Mouse (Mus musculus): ENCODE data around the gene Hdac4. TPM values are rescaled to one million over a fixed set of nuclear protein-coding genes. Genes with fewer than 3 reads are reported as not detected.

Hdac4 gene
- polyA plus RNA-seq, 1 experiment from 2014 or later = 16.3 TPM

DNA sequence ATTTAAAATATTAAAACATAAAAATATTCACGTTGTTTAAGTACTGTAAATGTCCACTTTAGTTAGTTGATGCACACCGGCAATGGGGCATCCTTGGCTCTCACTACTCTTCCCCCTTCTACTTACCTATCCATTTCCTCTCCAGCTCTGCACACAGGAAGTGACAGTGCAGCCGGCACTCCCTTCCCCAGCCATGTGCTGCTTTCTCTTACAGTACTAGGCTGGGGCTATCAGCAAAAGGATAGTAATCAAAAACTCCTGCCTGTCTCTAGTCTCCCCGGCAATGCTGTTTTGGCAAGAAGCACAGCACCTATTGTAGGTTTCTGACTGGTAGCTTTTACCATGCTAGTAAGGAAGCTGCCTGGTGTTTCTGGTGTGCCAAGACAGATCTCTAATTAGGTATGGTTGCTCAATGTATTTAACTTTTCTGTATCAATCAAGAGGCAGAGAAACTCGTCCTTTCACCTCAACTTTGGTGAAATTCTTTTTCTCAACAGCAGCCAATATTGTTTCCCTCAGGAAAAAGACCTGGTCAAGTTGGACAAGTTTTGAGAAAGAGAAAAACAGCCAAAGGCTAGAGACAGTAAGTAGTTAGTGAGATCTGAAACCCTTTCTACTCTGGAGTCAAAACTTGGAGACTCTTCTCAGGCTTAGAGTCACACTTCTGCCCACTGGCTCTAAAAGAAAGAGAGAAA lies 136.6 kb downstream of the Hdac4 start:
- Histone ChIP-seq H3K4me3 (ENCODE audit: low read depth, low read length) (no peak overlapping the region), H3K9me3 (ENCODE audit: low read length) (no peaks in the 10 kb centered on the region), H3K27ac (ENCODE audit: low read length) (no peak overlapping the region), H3K4me1 (ENCODE audit: insufficient read depth, low read depth, low read length) (peaks cover 10% of the 10 kb centered on the region; the same call in 1 of the 2 replicates), H3K9ac (replicated peaks; ENCODE audit: low read depth) (no peak overlapping the region), H3K36me3 (ENCODE audit: insufficient read depth, low read length) (no peaks in the 10 kb centered on the region), H3K27me3 (replicated peaks; ENCODE audit: insufficient read depth, low read length) (no peaks in the 10 kb centered on the region), H3K4me2 (replicated peaks; ENCODE audit: low read depth, low read length) (no peak overlapping the region)
- whole genome bisulfite sequencing = 76% methylated on average over 5 of the region's 5 CpGs
- TF ChIP-seq EP300 (IDR thresholded peaks at IDR 0.05) = no peak
- TF ChIP-seq CTCF (IDR thresholded peaks at IDR 0.05) = no peak
- DNase-seq (ENCODE audit: low spot score) = no peak
- no peak for ATAC-seq

DNA sequence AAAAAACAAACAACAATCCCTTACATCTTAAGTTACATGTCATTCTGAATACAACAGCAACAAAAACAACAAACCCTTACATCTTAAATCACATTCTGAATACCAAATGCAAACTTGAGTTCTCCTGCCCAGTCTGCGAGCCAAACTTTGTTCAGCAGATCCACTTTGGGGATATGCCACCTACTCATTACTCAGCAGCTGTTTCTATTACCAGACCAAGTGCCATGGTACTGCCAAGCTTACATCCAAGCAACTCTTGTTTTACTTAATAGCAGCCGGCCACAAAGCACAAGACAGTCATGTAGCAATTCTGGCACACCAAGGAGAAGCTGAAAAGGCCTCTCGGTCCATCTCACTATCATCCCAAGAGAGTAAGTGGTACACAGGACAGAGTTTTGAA lies 138.4 kb downstream of the Hdac4 start:
- no peaks in the 10 kb centered on the region for H3K9me3 ChIP-seq (ENCODE audit: low read length)
- H3K4me1 ChIP-seq (ENCODE audit: insufficient read depth, low read depth, low read length) = peaks cover 10% of the 10 kb centered on the region; the same call in 1 of the 2 replicates
- ATAC-seq (no peak), DNase-seq (ENCODE audit: low spot score) (no peak)
- no peak for TF ChIP-seq EP300 (IDR thresholded peaks at IDR 0.05)
- no peak for TF ChIP-seq CTCF (IDR thresholded peaks at IDR 0.05)
- no peak overlapping the region for H3K27ac ChIP-seq (ENCODE audit: low read length)
- 94% methylated on average over 3 of the region's 3 CpGs for WGBS
- H3K36me3 ChIP-seq (ENCODE audit: insufficient read depth, low read length) = no peaks in the 10 kb centered on the region
- H3K9ac ChIP-seq (replicated peaks; ENCODE audit: low read depth) = no peak overlapping the region
- H3K27me3 ChIP-seq (replicated peaks; ENCODE audit: insufficient read depth, low read length) = no peaks in the 10 kb centered on the region
- H3K4me3 ChIP-seq (ENCODE audit: low read depth, low read length) = no peak overlapping the region
- no peak overlapping the region for H3K4me2 ChIP-seq (replicated peaks; ENCODE audit: low read depth, low read length)

DNA sequence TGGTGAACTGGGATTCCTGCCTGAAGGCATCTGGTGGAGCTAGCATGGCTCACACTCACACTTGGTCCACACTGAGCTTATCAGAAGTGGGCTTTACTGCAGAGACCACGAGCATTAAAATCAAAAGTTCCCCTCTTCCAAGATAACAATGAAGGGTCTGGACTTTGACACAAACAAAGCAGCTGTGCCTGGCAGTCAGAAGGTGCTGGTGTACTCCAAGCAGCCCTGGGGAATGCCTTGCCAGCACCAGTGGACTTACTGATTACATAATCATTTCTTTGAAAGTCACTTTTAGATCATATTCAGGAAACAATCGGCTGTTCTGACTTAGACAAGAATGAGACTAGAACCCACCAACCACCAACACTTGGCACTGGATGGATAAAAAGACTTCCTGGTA lies 140.3 kb downstream of the Hdac4 start:
- 5% methylated on average over 2 of the region's 2 CpGs for WGBS
- DNase-seq (ENCODE audit: low spot score) = peak; percentile 32

DNA sequence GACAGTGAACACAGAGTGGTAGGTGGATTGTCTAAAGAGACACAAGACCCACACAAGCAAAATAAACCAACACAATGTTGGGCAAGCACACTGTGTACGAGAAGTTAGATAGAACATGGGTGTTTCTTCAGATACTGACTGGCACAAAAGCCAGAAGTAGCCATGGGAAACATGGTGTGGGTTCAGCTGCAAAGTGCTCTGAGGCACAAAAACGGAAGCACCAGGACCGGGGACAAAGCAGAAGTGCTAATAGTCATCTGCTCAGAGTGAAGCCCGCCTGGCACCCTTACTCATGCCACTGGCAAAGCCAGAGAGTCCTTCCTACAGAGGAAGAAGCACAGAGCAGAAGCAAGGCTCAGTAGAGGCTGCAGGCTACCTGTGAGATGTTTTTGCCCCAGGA lies 143.3 kb downstream of the Hdac4 start:
- 58% methylated on average over 4 of the region's 4 CpGs for WGBS
- no peak overlapping the region for H3K9ac ChIP-seq (replicated peaks; ENCODE audit: low read depth)
- DNase-seq (ENCODE audit: low spot score) = peak; percentile 43

More for the DNA sequence above, 140.3 kb downstream of the Hdac4 start:
- Histone ChIP-seq H3K27ac (ENCODE audit: low read length) (no peak overlapping the region), H3K4me1 (ENCODE audit: insufficient read depth, low read depth, low read length) (peaks cover 10% of the 10 kb centered on the region; the same call in 1 of the 2 replicates), H3K9me3 (ENCODE audit: low read length) (no peaks in the 10 kb centered on the region), H3K36me3 (ENCODE audit: insufficient read depth, low read length) (no peaks in the 10 kb centered on the region), H3K4me3 (ENCODE audit: low read depth, low read length) (no peak overlapping the region), H3K4me2 (replicated peaks; ENCODE audit: low read depth, low read length) (no peak overlapping the region), H3K9ac (replicated peaks; ENCODE audit: low read depth) (no peak overlapping the region), H3K27me3 (replicated peaks; ENCODE audit: insufficient read depth, low read length) (no peaks in the 10 kb centered on the region)
- no peak for ATAC-seq
- TF ChIP-seq EP300 (IDR thresholded peaks at IDR 0.05) (no peak), CTCF (IDR thresholded peaks at IDR 0.05) (no peak)

GRCm38 (mm10) chr1:92051489-92052062 lies 143.9 kb downstream of the Hdac4 start:
- Histone ChIP-seq H3K4me1 (ENCODE audit: insufficient read depth, low read depth, low read length) (peaks cover 10% of the 10 kb centered on the region; the same call in 1 of the 2 replicates), H3K27ac (ENCODE audit: low read length) (peak overlapping the region; percentile 17; the same call in 1 of the 2 replicates), H3K4me2 (replicated peaks; ENCODE audit: low read depth, low read length) (no peak overlapping the region), H3K9ac (replicated peaks; ENCODE audit: low read depth) (no peak overlapping the region), H3K27me3 (replicated peaks; ENCODE audit: insufficient read depth, low read length) (no peaks in the 10 kb centered on the region), H3K36me3 (ENCODE audit: insufficient read depth, low read length) (no peaks in the 10 kb centered on the region), H3K9me3 (ENCODE audit: low read length) (no peaks in the 10 kb centered on the region), H3K4me3 (ENCODE audit: low read depth, low read length) (no peak overlapping the region)
- TF ChIP-seq EP300 (IDR thresholded peaks at IDR 0.05) (peak; percentile 41; the same call in 1 of the 2 replicates), CTCF (IDR thresholded peaks at IDR 0.05) (peak; percentile 80)
- ATAC-seq (peak; percentile 84), DNase-seq (ENCODE audit: low spot score) (peak; percentile 84)
- 56% methylated on average over 4 of the region's 4 CpGs for WGBS

More for the DNA sequence above, 143.3 kb downstream of the Hdac4 start:
- no peak for TF ChIP-seq EP300 (IDR thresholded peaks at IDR 0.05)
- no peak for TF ChIP-seq CTCF (IDR thresholded peaks at IDR 0.05)
- H3K4me2 ChIP-seq (replicated peaks; ENCODE audit: low read depth, low read length) = no peak overlapping the region
- H3K36me3 ChIP-seq (ENCODE audit: insufficient read depth, low read length) = no peaks in the 10 kb centered on the region
- no peaks in the 10 kb centered on the region for H3K27me3 ChIP-seq (replicated peaks; ENCODE audit: insufficient read depth, low read length)
- no peak overlapping the region for H3K4me3 ChIP-seq (ENCODE audit: low read depth, low read length)
- peak overlapping the region; percentile 17; the same call in 1 of the 2 replicates for H3K27ac ChIP-seq (ENCODE audit: low read length)
- no peaks in the 10 kb centered on the region for H3K9me3 ChIP-seq (ENCODE audit: low read length)
- peak; percentile 27 for ATAC-seq
- peaks cover 10% of the 10 kb centered on the region; the same call in 1 of the 2 replicates for H3K4me1 ChIP-seq (ENCODE audit: insufficient read depth, low read depth, low read length)

GRCm38 (mm10) chr1:92050992-92051391 lies 144.5 kb downstream of the Hdac4 start:
- Histone ChIP-seq H3K9me3 (ENCODE audit: low read length) (no peaks in the 10 kb centered on the region), H3K27me3 (replicated peaks; ENCODE audit: insufficient read depth, low read length) (no peaks in the 10 kb centered on the region), H3K4me3 (ENCODE audit: low read depth, low read length) (no peak overlapping the region), H3K4me2 (replicated peaks; ENCODE audit: low read depth, low read length) (no peak overlapping the region), H3K36me3 (ENCODE audit: insufficient read depth, low read length) (no peaks in the 10 kb centered on the region), H3K27ac (ENCODE audit: low read length) (no peak overlapping the region), H3K4me1 (ENCODE audit: insufficient read depth, low read depth, low read length) (peaks cover 7% of the 10 kb centered on the region; the same call in 1 of the 2 replicates), H3K9ac (replicated peaks; ENCODE audit: low read depth) (no peak overlapping the region)
- TF ChIP-seq EP300 (IDR thresholded peaks at IDR 0.05) = no peak
- DNase-seq (ENCODE audit: low spot score) (no peak), ATAC-seq (no peak)
